Mouse (Mus musculus) stomach, postnatal 0 days (tissue): Measurements from ENCODE around the gene Imp3.

ENCODE experiments used
- CTCF ChIP-seq: IDR thresholded peaks from 2 replicates; pipeline ENCODE4 v1.5.1; 2016; ENCODE audit warnings: antibody characterized with exemption, low read depth, mild to moderate bottlenecking, moderate library complexity
- EP300 ChIP-seq: optimal IDR thresholded peaks from 2 replicates; pipeline ENCODE3; 2016; ENCODE audit warnings: antibody characterized with exemption

GRCm38 (mm10) chr9:56900060-56900459, 37.2 kb upstream of the Imp3 start:
- TF ChIP-seq CTCF = no peak
- no peak for TF ChIP-seq EP300
